ENCODE assay signal across 9 mouse cellular contexts in the genomic region with DNA sequence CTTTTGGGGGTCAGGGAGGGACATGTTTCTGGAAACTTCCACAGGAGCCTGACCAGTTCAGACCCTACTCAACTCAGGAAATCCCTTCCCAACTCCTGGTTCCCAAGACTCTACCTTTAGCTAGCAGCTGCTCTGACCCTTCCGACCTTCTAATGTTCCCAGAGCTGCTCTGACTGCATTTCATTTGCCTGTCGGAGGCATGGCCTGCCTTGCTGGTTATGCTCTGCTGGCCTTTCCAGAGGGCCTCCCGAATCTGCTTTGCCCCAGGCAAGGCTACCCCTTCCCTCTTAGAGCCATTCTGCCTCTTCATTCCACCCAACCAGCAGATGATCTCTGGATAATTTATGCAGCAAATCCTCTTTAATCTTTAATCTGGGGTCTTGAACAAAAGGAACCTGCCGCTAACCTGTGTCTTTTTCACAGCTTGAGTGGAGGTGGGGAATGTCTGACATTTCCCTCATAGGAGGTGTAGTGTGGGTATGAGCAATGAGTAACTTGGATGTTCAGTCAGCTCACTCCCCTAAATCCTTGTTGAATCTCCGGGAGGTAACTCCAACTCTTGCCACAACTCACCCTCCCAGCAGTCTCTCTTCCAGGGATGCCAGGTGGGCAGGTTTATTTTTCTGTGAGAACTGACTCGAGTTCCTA. TPM values are rescaled to one million over a fixed set of nuclear protein-coding genes. Genes with fewer than 3 reads are reported as not detected.
DNase-seq lines count a peak whose midpoint lies in the region; ATAC-seq and TF ChIP-seq lines count a peak whose summit lies in the region.
"Had no signal": no experiment of that assay in that cellular context is flagged by ENCODE, and none has a peak within 500 bp of the region (broad histone marks: within the 10 kb centered on the region; RNA-seq: fewer than 3 reads in every experiment).

No protein-coding gene starts in this region.

- intact Hi-C loops in gastrocnemius, adult 2 months (cut with DNase I), result no loop called here

- CTCF ChIA-PET in Patski (lab: Charles Lee), result interaction anchor here (1.1 to 1.8 kb wide), 6 partner anchors 11 to 148 kb away, joined by 3 to 7 read pairs (median 4); partner anchors contain the start of gene Gm11492

- no peak for TF ChIP-seq CTCF in gastrocnemius, adult 2 months (IDR thresholded peaks at IDR 0.05)
- TF ChIP-seq CTCF in Patski (IDR thresholded peaks at IDR 0.05), result no peak

- 24% methylated on average over 6 of the region's 6 CpGs for WGBS in hindbrain, embryonic 13.5 days
- WGBS in liver, embryonic 12.5 days (ENCODE audit: insufficient replicate concordance), result 46% methylated on average over 6 of the region's 6 CpGs

- peak overlapping the region; percentile 92 for H3K4me3 ChIP-seq in gastrocnemius, adult 2 months
- peak overlapping the region; percentile 63 for H3K4me3 ChIP-seq in hindbrain, embryonic 13.5 days
- H3K4me3 ChIP-seq in liver, embryonic 12.5 days, result peak overlapping the region; percentile 65

- no peaks in the 10 kb centered on the region for H3K36me3 ChIP-seq in hindbrain, embryonic 13.5 days
- no peaks in the 10 kb centered on the region for H3K36me3 ChIP-seq in liver, embryonic 12.5 days

- no peaks in the 10 kb centered on the region for H3K27me3 ChIP-seq in Patski
- H3K27me3 ChIP-seq in hindbrain, embryonic 13.5 days, result peaks cover 12% of the 10 kb centered on the region; the same call in 1 of the 2 replicates
- H3K27me3 ChIP-seq in liver, embryonic 12.5 days (replicated peaks), result peaks cover 35% of the 10 kb centered on the region

- POLR2A ChIA-PET in Patski (lab: Charles Lee), result interaction anchor here (0.6 to 5.7 kb wide), 8 partner anchors 7 to 310 kb away, joined by 3 to 42 read pairs (median 4); partner anchors contain the start of gene Mtmr4

- H3K9me3 ChIP-seq in hindbrain, embryonic 13.5 days, result no peaks in the 10 kb centered on the region
- H3K9me3 ChIP-seq in liver, embryonic 12.5 days (replicated peaks), result no peaks in the 10 kb centered on the region

- H3K4me1 ChIP-seq in hindbrain, embryonic 13.5 days (replicated peaks), result peaks cover 25% of the 10 kb centered on the region
- H3K4me1 ChIP-seq in liver, embryonic 12.5 days, result peaks cover 28% of the 10 kb centered on the region

- peak overlapping the region; percentile 76 for H3K9ac ChIP-seq in hindbrain, embryonic 13.5 days
- peak overlapping the region; percentile 65; the same call in 1 of the 2 replicates for H3K9ac ChIP-seq in liver, embryonic 12.5 days

- peak overlapping the region; percentile 91 for H3K27ac ChIP-seq in gastrocnemius, adult 2 months
- no peak overlapping the region for H3K27ac ChIP-seq in hindbrain, embryonic 13.5 days
- H3K27ac ChIP-seq in liver, embryonic 12.5 days, result no peak overlapping the region

- H3K4me2 ChIP-seq in hindbrain, embryonic 13.5 days, result peak overlapping the region; percentile 86
- peak overlapping the region; percentile 86 for H3K4me2 ChIP-seq in liver, embryonic 12.5 days

- in situ Hi-C loops in Patski (cut with MboI; ENCODE audit: low pct_unique_long_range_greater_than_20kb), result no loop called here

- DNase-seq in gastrocnemius, adult 2 months, result no peak
- DNase-seq in gastrocnemius, adult 18-20 months (ENCODE audit: low spot score), result no peak
- DNase-seq in Patski (ENCODE audit: low read depth, low spot score), result peak; percentile 84
- no peak for DNase-seq in thymus, postnatal 36 days
- no peak for DNase-seq in left cerebral cortex, adult 18-20 months (ENCODE audit: low spot score in 2 of 2)

- ATAC-seq in Patski, result peak; percentile 78
- no peak for ATAC-seq in hindbrain, embryonic 13.5 days (ENCODE audit: low FRiP score)
- no peak for ATAC-seq in liver, embryonic 12.5 days
- ATAC-seq in cerebellum, adult (ENCODE audit: insufficient number of reproducible peaks, low FRiP score, low TSS enrichment), result no peak

RNA-seq across cellular contexts. Expression of gene Sept4, which starts 9.0 kb away (rescaled TPM):
- 10 to 100 TPM; 13.0 to 15.2 TPM for total RNA-seq in gastrocnemius, adult 2 months (2021)
- total RNA-seq in gastrocnemius, adult 18-20 months (2021), result 10 to 100 TPM in 1 of 2 experiments, 1 to 10 TPM in 1; 9.8 to 12.1 TPM
- 458 TPM for polyA plus RNA-seq in Patski (2021)
- 20.2 and 22.4 TPM in 2 replicates for polyA plus RNA-seq in hindbrain, embryonic 13.5 days (2015; fragmentation: Nextera tagmentation; extraction: Ambion mirVana)
- 10.0 and 10.1 TPM in 2 replicates for polyA plus RNA-seq in liver, embryonic 12.5 days (2016; fragmentation: Nextera tagmentation; extraction: Ambion mirVana)
- 100 to 1,000 TPM; 175 to 183 TPM for total RNA-seq in left cerebral cortex, adult 18-20 months (2021)

RNA-seq across cellular contexts. Expression of gene Gm11492, which starts 11.3 kb away (rescaled TPM):
- total RNA-seq in gastrocnemius, adult 2 months (2021), result not detected
- total RNA-seq in gastrocnemius, adult 18-20 months (2021), result not detected
- polyA plus RNA-seq in Patski (2021), result not detected
- polyA plus RNA-seq in hindbrain, embryonic 13.5 days (2015; fragmentation: Nextera tagmentation; extraction: Ambion mirVana), result not detected in 2 replicates
- polyA plus RNA-seq in liver, embryonic 12.5 days (2016; fragmentation: Nextera tagmentation; extraction: Ambion mirVana), result not detected in 2 replicates
- under 1 TPM in 1 of 2 experiments, not detected in 1; 0.21 TPM for total RNA-seq in left cerebral cortex, adult 18-20 months (2021)
- total RNA-seq: hematopoietic stem cell, adult 5-6 weeks had no signal

RNA-seq across cellular contexts. Expression of gene Mtmr4, which starts 14.2 kb away (rescaled TPM):
- total RNA-seq in gastrocnemius, adult 2 months (2021), result 10 to 100 TPM; 10.6 to 12.4 TPM
- 10 to 100 TPM in 1 of 2 experiments, 1 to 10 TPM in 1; 9.8 to 10.8 TPM for total RNA-seq in gastrocnemius, adult 18-20 months (2021)
- 53.2 TPM for polyA plus RNA-seq in Patski (2021)
- polyA plus RNA-seq in hindbrain, embryonic 13.5 days (2015; fragmentation: Nextera tagmentation; extraction: Ambion mirVana), result 60.4 and 60.7 TPM in 2 replicates
- polyA plus RNA-seq in liver, embryonic 12.5 days (2016; fragmentation: Nextera tagmentation; extraction: Ambion mirVana), result 17.5 and 19.3 TPM in 2 replicates
- total RNA-seq in left cerebral cortex, adult 18-20 months (2021), result 100 to 1,000 TPM in 1 of 2 experiments, 10 to 100 TPM in 1; 93.9 to 101 TPM

RNA-seq across cellular contexts. Expression of gene Hsf5, which starts 39.2 kb away (rescaled TPM):
- total RNA-seq in gastrocnemius, adult 2 months (2021), result not detected
- not detected for total RNA-seq in gastrocnemius, adult 18-20 months (2021)
- 0.04 TPM for polyA plus RNA-seq in Patski (2021)
- polyA plus RNA-seq in hindbrain, embryonic 13.5 days (2015; fragmentation: Nextera tagmentation; extraction: Ambion mirVana), result 0.51 and 0.63 TPM in 2 replicates
- 0.02 and 0.05 TPM in 2 replicates for polyA plus RNA-seq in liver, embryonic 12.5 days (2016; fragmentation: Nextera tagmentation; extraction: Ambion mirVana)
- under 1 TPM; 0.49 to 0.58 TPM for total RNA-seq in left cerebral cortex, adult 18-20 months (2021)
- total RNA-seq: hematopoietic stem cell, adult 5-6 weeks had no signal

Comparison
In these comparisons a context has a peak if more than half of its experiments do, and no peak if none do; other contexts are left out.
1. RNA of gene Sept4, which starts 9.0 kb away (total RNA-seq): 175 to 183 TPM in left cerebral cortex, adult 18-20 months; 13.0 to 15.2 TPM in gastrocnemius, adult 2 months and 9.8 to 12.1 TPM in gastrocnemius, adult 18-20 months; every median in the first group is over 10 times any median in the second.
2. RNA of gene Mtmr4, which starts 14.2 kb away (total RNA-seq): 93.9 to 101 TPM in left cerebral cortex, adult 18-20 months; 10.6 to 12.4 TPM in gastrocnemius, adult 2 months and 9.8 to 10.8 TPM in gastrocnemius, adult 18-20 months; every median in the first group is over 4 times any median in the second.
3. Peak in every context shown above with its lines, with median percentiles within 50 percentile points of each other: H3K4me3 ChIP-seq.